Mouse (Mus musculus) liver, embryonic 11.5 days (tissue): ENCODE data around the gene H6pd. TPM values are rescaled to one million over a fixed set of nuclear protein-coding genes. Genes with fewer than 3 reads are reported as not detected.
A peak's percentile ranks its signal among the peaks of the same experiment; 100 is the strongest.

Experiments
- ATAC-seq: fragments of 200-750 bp; cut with Nextera tagmentation; replicated peaks from 2 replicates; pipeline ENCODE4 v1.8.0; 2017; ENCODE audit warnings: moderate number of reproducible peaks, mild to moderate bottlenecking, moderate TSS enrichment, moderate library complexity; ENCODE audit not compliant: low FRiP score
- DNase-seq: peaks from one replicate; pipeline ENCODE4 v3.0.0-alpha.2; 2017; ENCODE audit warnings: low spot score
- H3K27ac ChIP-seq: fragments of 300-500 bp; sonication (generic); 2 replicates; pipeline ENCODE4 v1.5.1; 2014; ENCODE audit warnings: mild to moderate bottlenecking, low read depth, low read length, control low read depth
- H3K27me3 ChIP-seq: fragments of 300-500 bp; sonication (generic); replicated peaks from 2 replicates; pipeline ENCODE4 v1.6.1; 2014; ENCODE audit warnings: low read length, mixed read lengths; ENCODE audit not compliant: control insufficient read depth, insufficient read depth
- H3K36me3 ChIP-seq: fragments of 300-500 bp; sonication (generic); 2 replicates; pipeline ENCODE4 v1.6.1; 2014; ENCODE audit warnings: mild to moderate bottlenecking, low read length, moderate library complexity, mixed read lengths; ENCODE audit not compliant: control insufficient read depth, insufficient read depth
- H3K4me1 ChIP-seq: fragments of 300-500 bp; sonication (generic); replicated peaks from 2 replicates; pipeline ENCODE4 v1.6.1; 2014; ENCODE audit warnings: low read length, mixed read lengths; ENCODE audit not compliant: control insufficient read depth, insufficient read depth
- H3K4me2 ChIP-seq: fragments of 300-500 bp; sonication (generic); 2 replicates; pipeline ENCODE4 v1.6.1; 2014; ENCODE audit warnings: mild to moderate bottlenecking, control low read depth, moderate library complexity
- H3K4me3 ChIP-seq: fragments of 300-500 bp; sonication (generic); 2 replicates; pipeline ENCODE4 v1.5.1; 2014; ENCODE audit warnings: low read depth, low read length, control low read depth
- H3K9ac ChIP-seq: fragments of 300-500 bp; sonication (generic); 2 replicates; pipeline ENCODE4 v1.6.1; 2014; ENCODE audit warnings: low read depth, low read length, control low read depth
- H3K9me3 ChIP-seq: fragments of 300-500 bp; sonication (generic); 2 replicates; pipeline ENCODE4 v1.6.1; 2016; ENCODE audit warnings: low read length, inconsistent platforms, mixed read lengths; ENCODE audit not compliant: control insufficient read depth
- WGBS: fragments of 180-500 bp; shearing (Covaris S2); extraction: QIAGEN DNeasy Blood & Tissue Kit; methylation state at CpG from one replicate; pipeline ENCODE4 v1.1.7; 2014; 5-methylcytosine and 5-hydroxymethylcytosine counted together
- polyA plus RNA-seq: library from polyadenylated mRNA; unstranded; fragments of >200 nt; fragmentation: Nextera tagmentation; extraction: Ambion mirVana; gene quantifications from 2 replicates; pipeline ENCODE4 v1.2.1, GENCODE M21; 2014

H6pd gene
- polyA plus RNA-seq, 1 experiment from 2014 or later, result 9.8 TPM

- H3K4me2 ChIP-seq, result peak overlapping the region; percentile 91
- H3K9ac ChIP-seq, result no peak overlapping the region
- peaks cover 51% of the 10 kb centered on the region for H3K4me1 ChIP-seq
- no peaks in the 10 kb centered on the region for H3K27me3 ChIP-seq
- no peak overlapping the region for H3K27ac ChIP-seq
- H3K9me3 ChIP-seq, result no peaks in the 10 kb centered on the region
- ATAC-seq, result no peak
- peaks cover 3% of the 10 kb centered on the region; the same call in 1 of the 2 replicates for H3K36me3 ChIP-seq
- DNase-seq, result no peak
- WGBS, result 80% methylated on average over 20 of the region's 21 CpGs
- H3K4me3 ChIP-seq, result no peak overlapping the region
Measured at GRCm38 (mm10) chr4:150006122-150006854, 2.5 kb downstream of the H6pd start.

GRCm38 (mm10) chr4:150005231-150005630, 3.6 kb downstream of the H6pd start:
- H3K27me3 ChIP-seq, result no peaks in the 10 kb centered on the region
- H3K27ac ChIP-seq, result no peak overlapping the region
- H3K4me1 ChIP-seq, result peaks cover 57% of the 10 kb centered on the region
- DNase-seq (no peak), ATAC-seq (no peak)
- peaks cover 3% of the 10 kb centered on the region; the same call in 1 of the 2 replicates for H3K36me3 ChIP-seq
- H3K9ac ChIP-seq, result no peak overlapping the region
- no peaks in the 10 kb centered on the region for H3K9me3 ChIP-seq
- H3K4me2 ChIP-seq, result no peak overlapping the region
- no peak overlapping the region for H3K4me3 ChIP-seq
- WGBS, result 93% methylated on average over 10 of the region's 10 CpGs

DNA sequence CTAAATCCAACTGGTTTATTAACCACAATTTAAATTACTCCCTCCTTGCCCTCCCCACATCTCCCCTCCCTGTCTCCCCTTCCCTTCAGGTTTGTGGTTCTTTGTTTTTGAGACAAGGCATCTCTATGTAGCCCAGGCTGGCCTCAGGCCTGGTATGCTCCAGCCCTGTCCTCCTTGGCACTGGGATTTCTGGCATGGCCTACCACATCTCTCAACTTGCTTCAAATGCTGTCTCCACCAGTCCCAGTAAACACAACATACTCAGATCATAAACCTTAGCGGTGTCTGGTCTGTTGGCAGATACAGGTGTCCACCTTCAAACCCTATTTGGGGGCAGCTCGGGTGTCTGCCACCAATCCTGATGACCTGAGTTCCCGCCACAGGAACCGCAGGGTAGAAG, 5.2 kb downstream of the H6pd start:
- DNase-seq (no peak), ATAC-seq (no peak)
- Histone ChIP-seq H3K27me3 (no peaks in the 10 kb centered on the region), H3K27ac (no peak overlapping the region; the same call in 1 of the 2 replicates), H3K9ac (no peak overlapping the region), H3K9me3 (no peaks in the 10 kb centered on the region), H3K4me1 (peaks cover 55% of the 10 kb centered on the region), H3K4me3 (no peak overlapping the region), H3K36me3 (peaks cover 3% of the 10 kb centered on the region; the same call in 1 of the 2 replicates), H3K4me2 (no peak overlapping the region)
- WGBS, result 81% methylated on average over 4 of the region's 4 CpGs

DNA sequence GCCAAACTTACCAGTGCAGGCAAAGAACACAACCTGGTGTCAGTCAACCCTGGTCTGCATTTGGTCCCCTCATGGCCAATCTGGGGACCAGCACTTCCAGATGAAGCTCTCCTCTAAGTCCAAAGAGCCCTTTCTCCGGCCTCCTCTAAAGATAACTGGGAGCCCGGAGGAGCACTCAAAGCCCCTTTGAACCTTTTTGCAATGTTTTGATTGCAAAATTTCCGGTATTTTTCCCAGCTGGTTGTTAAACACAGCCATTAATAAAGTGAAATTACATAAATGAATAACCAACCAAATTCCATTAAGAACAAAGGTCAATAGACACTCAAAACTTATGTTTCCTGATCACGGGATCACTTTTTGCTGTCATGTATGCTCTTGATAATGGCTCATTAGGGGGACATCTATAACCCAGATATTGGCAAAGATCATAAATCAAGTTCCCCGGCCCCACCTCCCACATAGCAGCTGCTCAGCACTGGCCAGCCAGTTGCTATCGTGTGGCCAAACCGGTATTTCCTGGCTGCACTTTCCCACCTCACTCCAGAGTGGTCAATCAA, 5.7 kb downstream of the H6pd start:
- peaks cover 3% of the 10 kb centered on the region; the same call in 1 of the 2 replicates for H3K36me3 ChIP-seq
- H3K27me3 ChIP-seq, result no peaks in the 10 kb centered on the region
- H3K4me2 ChIP-seq, result no peak overlapping the region
- H3K4me3 ChIP-seq, result no peak overlapping the region
- WGBS, result 49% methylated on average over 7 of the region's 7 CpGs
- H3K27ac ChIP-seq, result no peak overlapping the region
- H3K9ac ChIP-seq, result no peak overlapping the region
- ATAC-seq (no peak), DNase-seq (no peak)
- no peaks in the 10 kb centered on the region for H3K9me3 ChIP-seq
- H3K4me1 ChIP-seq, result peaks cover 58% of the 10 kb centered on the region

GRCm38 (mm10) chr4:150002021-150002528, 6.7 kb downstream of the H6pd start:
- peak; percentile 74 for ATAC-seq
- no peaks in the 10 kb centered on the region for H3K27me3 ChIP-seq
- peak overlapping the region; percentile 49 for H3K4me2 ChIP-seq
- H3K9ac ChIP-seq, result peak overlapping the region; percentile 53
- H3K36me3 ChIP-seq, result peaks cover 3% of the 10 kb centered on the region; the same call in 1 of the 2 replicates
- 0 out of 2 replicates have a peak overlapping the region, but pooled peaks have one; percentile 10 for H3K4me3 ChIP-seq
- H3K9me3 ChIP-seq, result no peaks in the 10 kb centered on the region
- DNase-seq, result peak; percentile 58
- H3K27ac ChIP-seq, result peak overlapping the region; percentile 67
- H3K4me1 ChIP-seq, result peaks cover 50% of the 10 kb centered on the region
- WGBS, result 27% methylated on average over 12 of the region's 12 CpGs

GRCm38 (mm10) chr4:150001221-150001860, 7.5 kb downstream of the H6pd start:
- ATAC-seq (no peak), DNase-seq (no peak)
- peaks cover 3% of the 10 kb centered on the region; the same call in 1 of the 2 replicates for H3K36me3 ChIP-seq
- H3K4me2 ChIP-seq, result peak overlapping the region; percentile 49
- peaks cover 43% of the 10 kb centered on the region for H3K4me1 ChIP-seq
- no peaks in the 10 kb centered on the region for H3K27me3 ChIP-seq
- H3K9me3 ChIP-seq, result no peaks in the 10 kb centered on the region
- no peak overlapping the region for H3K9ac ChIP-seq
- 0 out of 2 replicates have a peak overlapping the region, but pooled peaks have one; percentile 6 for H3K4me3 ChIP-seq
- WGBS, result 36% methylated on average over 10 of the region's 10 CpGs
- peak overlapping the region; percentile 67; the same call in 1 of the 2 replicates for H3K27ac ChIP-seq

GRCm38 (mm10) chr4:149999931-150000555, 8.8 kb downstream of the H6pd start:
- no peak overlapping the region for H3K27ac ChIP-seq
- WGBS, result 76% methylated on average over 15 of the region's 15 CpGs
- H3K4me2 ChIP-seq, result no peak overlapping the region
- no peaks in the 10 kb centered on the region for H3K9me3 ChIP-seq
- ATAC-seq, result no peak
- no peak overlapping the region for H3K4me3 ChIP-seq
- H3K9ac ChIP-seq, result no peak overlapping the region
- no peak for DNase-seq
- H3K27me3 ChIP-seq, result no peaks in the 10 kb centered on the region
- peaks cover 41% of the 10 kb centered on the region for H3K4me1 ChIP-seq
- no peaks in the 10 kb centered on the region for H3K36me3 ChIP-seq

- H3K27me3 ChIP-seq, result no peaks in the 10 kb centered on the region
- H3K4me3 ChIP-seq, result no peak overlapping the region
- H3K27ac ChIP-seq, result no peak overlapping the region
- 70% methylated on average over 9 of the region's 9 CpGs for WGBS
- no peak for DNase-seq
- no peak overlapping the region for H3K9ac ChIP-seq
- peaks cover 41% of the 10 kb centered on the region for H3K4me1 ChIP-seq
- H3K4me2 ChIP-seq, result no peak overlapping the region
- H3K9me3 ChIP-seq, result no peaks in the 10 kb centered on the region
- no peaks in the 10 kb centered on the region for H3K36me3 ChIP-seq
- ATAC-seq, result no peak
Measured at GRCm38 (mm10) chr4:149999510-149999900, 9.3 kb downstream of the H6pd start.
